Mouse (Mus musculus) testis, postnatal 10 days (tissue): Measurements from ENCODE around the gene Gm20388.
A peak's percentile ranks its signal among the peaks of the same experiment; 100 is the strongest.

Experiments used
- DNase-seq: peaks from one replicate; pipeline ENCODE4 v3.0.0; 2021; ENCODE audit warnings: low spot score

The Gm20388 gene

DNA sequence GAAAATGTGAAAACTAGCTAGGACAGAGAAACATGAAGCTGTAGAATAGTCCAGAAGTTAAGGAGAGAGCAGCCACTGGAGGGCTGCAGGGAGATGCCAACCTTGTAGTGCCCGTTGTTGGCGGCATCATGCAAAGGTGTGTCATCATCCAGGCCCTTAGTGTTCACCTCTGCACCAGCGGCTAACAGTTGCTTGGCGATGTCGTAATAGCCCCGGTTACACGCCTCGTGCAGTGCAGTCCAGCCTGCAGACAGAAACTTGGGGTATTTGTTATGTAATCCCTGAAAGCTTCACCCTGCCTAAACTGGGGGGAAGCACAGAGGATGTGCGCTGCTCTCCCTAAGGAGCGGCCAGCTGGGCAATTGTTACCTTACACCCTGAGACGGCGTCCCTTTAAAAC is 2987.8 kb downstream of the Gm20388 start:
- no peak for DNase-seq

DNA sequence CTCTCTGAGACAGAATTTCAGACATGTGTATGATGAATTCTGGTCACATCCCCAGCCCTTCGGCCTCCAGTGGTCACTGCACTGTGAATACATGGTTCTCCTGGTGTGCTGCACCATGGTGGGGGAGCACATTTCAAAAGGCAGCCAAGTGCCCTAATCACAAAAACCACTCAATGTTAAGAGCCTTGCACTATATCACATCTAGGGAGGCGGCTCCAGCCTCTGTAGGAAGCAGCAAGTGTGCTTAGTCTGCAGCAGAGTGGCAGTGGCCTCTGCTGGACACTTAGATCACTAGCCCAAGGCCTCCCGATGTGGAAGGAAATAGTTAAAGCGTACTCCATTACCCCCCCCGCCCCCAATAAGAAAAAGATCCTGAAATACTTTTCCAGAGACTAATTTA is 2988.4 kb downstream of the Gm20388 start:
- DNase-seq, result no peak

DNA sequence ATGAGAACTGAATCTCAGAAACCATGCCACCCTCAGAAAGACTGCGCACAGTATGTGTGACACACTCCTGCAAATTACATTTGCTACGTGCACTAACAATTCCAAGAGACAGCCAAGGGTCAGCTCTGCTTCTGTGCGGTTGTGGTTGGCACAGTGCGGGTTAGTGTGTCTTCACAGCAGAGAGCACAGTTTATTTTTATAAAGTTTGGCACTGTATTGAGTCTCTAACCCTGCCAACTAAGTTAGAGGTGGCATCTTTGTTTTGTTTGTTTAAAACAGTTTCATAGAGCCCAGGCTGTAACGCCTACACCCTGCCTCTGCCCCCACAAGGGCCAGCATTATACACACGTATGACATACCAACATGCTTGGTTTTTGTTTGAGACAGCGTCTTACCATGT is 2990.8 kb downstream of the Gm20388 start:
- no peak for DNase-seq

DNA sequence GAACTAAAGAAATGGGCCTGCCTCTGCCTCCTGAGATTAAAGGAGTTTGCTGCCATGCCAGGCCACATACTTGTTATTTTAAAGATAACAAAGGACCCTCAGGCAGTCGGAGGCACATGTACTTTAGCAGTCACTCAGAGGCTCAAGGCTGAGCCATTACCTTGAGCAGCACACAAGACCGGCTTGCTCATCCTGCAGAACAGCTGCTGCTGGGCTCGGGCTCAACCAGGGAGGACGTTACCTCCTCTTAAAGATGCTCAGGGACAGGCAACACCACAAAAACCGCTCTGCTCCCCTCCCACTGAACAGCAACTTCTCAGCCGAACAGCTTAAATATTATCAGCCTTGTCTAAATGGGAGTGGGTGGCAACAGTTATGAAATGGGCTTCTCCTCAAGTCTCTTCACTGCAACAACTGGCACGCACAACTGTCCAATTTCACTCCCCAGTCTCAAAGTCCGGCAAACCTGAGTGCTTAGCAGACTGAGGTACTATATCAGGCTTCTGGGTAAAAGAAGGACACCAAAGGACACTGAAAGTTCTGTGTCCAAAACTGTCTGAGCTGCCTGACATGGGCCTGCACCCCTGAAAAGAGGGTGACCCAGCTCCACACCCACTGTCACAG is 2991.4 kb downstream of the Gm20388 start:
- no peak for DNase-seq

GRCm38 (mm10) chr8:122902581-122902980 is 2991.9 kb downstream of the Gm20388 start:
- no peak for DNase-seq

DNA sequence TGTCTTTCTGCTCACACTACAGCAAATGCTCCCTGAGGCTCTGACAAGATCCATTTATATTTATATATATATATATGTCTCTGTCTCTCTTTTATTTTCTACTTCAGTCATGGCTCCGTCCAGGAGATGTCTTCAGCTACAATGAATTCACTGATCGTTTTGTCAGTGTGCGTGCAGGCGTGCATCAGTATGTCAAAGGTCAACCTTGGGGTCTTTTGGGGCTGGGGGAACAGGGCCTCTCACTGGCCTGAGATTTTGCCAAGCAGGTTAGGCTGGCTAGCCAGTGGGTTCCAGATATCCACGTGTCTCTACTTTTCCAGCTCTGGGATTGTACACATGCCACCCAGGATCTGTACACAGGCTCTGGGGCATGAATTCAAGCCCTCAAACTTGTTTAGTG is 2992.4 kb downstream of the Gm20388 start:
- DNase-seq, result no peak

DNA sequence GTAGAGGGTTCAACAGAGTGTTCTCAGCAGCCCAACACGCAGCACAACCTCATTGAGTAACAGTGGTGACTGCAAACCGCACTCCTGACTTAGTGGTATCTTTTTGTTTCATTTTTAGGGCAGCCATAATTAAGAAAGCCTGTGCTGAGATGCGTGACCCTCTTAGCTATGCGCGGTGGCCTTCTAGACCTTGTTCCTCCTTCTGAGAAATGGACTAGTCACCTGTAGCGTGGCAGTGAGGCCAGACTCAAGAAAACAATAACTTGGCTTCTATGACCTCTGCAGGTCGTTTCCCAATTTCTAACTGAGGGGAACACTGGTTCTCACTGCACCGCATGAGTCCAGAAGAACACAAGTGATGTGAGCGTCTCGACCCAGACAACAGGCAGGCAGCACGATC is 2993.9 kb downstream of the Gm20388 start:
- DNase-seq, result no peak

- DNase-seq, result no peak
Observed at GRCm38 (mm10) chr8:122905346-122905745, 2994.7 kb downstream of the Gm20388 start.

- peak; percentile 80 for DNase-seq
Observed at GRCm38 (mm10) chr8:122906463-122907021, 2995.9 kb downstream of the Gm20388 start.

DNA sequence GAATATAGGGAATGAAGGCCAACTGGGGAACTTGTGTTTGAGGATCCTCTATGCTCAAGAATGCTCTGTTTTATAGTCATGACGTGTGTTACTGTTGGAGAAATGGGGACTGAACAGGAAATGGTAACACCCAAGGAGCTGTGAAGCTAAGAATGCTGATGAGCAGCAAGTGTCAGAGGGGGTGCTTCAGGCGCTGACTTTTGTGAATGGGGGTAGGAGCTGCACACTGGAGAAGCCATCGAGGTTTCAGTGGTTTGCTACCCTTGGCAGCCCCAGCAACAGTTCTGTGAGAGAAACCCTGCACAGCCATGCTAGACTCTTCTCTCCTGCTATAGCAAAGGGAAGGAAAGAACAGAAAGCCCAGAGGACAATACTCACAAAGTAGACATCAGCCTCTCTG is 3001.5 kb downstream of the Gm20388 start:
- DNase-seq, result no peak

DNA sequence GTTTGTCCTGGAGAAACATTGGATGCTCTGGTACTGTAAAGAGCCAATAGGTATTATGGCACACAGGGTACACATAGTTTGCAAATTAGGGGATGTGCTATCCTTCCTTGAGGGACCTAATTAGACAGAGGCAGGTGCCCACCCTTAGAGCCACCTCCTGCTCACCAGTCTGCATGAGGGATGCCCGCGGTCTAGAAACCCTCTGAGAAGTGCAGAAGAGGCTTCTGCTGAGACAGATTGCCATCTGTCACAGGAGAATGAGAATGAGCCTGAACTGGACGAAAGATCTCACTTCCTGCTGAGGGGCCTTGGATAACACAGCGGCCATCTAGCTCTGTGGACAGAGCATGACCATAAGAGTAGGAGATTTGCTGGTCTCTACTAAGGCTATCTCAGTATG is 3002.2 kb downstream of the Gm20388 start:
- no peak for DNase-seq

DNA sequence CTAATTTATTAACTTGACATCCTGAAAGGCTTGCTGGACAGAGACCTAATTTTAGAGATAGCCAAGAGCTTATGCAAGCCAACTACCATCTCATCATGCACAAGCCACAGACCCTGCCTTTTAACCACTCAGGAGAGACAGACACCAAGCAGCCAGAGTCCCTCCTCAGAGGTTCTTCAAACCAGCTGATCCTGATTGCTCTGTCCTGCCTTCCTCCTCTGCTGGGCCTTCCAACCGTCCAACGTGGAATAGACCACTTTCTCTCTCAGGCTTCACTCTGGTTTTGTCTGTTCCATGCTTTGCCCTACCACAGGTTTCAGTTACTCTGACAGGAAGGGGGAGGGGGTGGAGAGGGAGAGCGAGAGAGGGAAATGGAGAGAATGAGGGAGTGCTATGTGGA is 3006.1 kb downstream of the Gm20388 start:
- DNase-seq, result no peak

- DNase-seq, result peak; percentile 61
Observed at GRCm38 (mm10) chr8:122917531-122918392, 3007.1 kb downstream of the Gm20388 start.

GRCm38 (mm10) chr8:122918438-122919107 is 3007.9 kb downstream of the Gm20388 start:
- no peak for DNase-seq

- DNase-seq, result no peak
Observed at GRCm38 (mm10) chr8:122920890-122921289, 3010.2 kb downstream of the Gm20388 start.

DNA sequence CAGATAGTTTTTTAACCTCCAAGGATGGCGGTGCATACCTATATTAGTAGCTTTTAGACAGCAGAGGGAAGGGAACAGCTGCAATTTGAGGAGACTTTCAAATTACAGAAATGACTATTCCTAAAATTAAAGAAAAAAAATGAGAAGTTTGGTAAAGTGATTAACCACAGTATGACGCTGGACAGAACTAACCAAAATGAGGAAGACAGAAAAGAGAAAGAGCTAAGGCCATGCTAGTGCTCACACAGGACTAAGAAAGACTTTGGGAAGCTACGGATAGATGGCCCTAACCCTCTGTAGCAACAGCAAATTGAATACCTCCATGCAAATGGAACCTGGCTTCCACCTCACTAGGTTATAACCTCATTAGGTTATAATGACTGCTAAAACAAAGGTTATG is 3012.3 kb downstream of the Gm20388 start:
- no peak for DNase-seq

DNA sequence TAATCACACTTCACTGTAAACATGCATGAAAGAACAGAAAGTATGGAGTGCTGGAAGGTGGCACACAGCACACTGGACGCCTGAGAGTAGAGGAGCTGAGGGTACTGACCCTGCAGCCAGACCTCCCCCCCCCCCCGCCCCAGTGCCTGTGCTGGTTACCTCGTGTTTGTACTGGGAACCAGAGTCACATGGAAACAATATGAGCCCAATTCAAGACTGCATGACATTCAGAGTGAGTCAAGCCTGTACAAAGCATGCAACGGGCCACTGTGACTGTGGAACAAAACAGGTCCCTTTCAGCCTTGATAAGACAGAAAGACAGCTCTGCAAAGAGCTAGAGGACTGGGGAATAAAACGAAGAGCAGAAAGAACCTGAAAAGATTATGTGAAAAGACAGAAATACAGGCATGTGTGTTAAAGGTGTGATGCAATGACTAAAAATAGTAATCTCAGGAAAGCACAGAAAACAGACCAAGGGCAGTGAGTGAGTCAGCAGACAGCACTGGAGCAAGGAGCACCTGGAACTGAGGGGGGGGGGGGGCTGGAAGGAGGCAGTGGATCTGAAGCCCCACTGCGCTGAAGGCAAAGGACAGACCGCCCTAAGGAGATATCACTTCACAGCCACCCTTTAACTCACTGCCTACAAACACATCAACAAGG is 3012.9 kb downstream of the Gm20388 start:
- no peak for DNase-seq

DNA sequence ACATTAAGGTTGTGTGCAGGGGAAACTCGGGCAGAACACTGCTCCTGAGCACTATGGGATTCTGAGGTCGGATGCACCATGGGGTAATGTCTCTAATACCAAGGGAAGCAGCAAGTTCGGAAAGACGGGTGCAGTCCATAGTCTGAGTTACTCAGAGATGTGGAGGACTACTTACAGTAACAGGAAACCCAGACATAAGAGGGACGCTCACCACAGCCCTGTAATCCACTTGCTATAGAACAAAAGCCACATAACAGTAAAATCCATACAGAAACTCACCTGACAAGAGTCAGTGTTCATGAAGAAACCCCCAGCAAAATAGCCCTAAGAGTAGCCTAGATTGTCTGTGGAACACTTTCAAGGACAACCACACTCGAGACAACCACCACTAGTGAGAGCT is 3013.4 kb downstream of the Gm20388 start:
- no peak for DNase-seq

DNA sequence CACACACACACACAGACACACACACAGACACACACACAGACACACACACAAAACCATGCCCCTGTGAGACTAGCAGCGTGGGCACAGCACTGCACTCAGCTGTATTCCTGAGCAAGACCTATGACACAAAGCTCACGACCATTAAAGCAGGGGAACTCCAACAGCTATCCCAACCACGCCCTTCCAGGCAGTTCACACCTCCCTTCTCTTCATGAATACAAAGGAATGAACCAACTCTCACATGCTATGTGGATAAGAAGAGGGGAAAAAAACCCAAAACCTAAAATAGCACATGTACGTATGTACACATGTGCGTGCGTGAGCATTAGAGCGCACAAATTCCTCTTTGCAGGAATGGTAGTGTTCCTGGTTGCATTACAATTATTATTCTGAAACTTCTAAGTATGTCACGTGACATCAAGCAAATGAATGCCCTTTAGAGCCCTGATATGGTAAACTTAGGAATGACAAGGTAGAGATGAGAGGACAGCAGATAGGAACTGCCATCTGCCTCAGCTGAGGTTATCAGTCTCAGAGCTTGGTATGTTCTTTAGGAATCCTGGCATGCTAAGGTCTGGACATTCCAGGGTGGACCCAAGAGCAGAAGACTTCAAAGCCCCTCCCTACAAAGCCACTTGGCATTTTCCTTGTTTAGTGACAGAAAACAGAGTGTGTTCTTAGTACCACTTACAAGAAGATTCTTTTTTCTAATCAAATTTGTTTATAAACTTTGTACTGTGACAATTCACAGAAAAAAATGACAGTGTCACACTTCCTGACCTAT is 3015.5 kb downstream of the Gm20388 start:
- no peak for DNase-seq

DNA sequence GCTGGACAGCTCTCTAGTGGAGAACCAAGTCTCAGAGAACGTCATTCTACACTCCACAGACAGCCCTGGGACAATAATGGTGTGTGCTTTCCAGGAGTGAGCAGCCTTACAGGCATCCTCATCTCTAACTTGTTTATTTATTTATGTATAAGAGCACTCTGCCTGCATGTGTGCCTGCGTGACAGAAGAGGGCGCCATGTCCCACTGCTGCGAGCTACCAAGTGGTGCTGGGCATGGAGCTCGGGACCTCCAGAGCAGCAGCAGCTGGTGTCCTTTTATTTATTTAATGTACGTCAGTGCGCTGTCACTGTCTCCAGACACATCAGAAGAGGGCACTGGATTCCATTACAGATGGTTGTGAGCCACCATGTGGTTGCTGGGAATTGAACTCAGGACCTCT is 3016.1 kb downstream of the Gm20388 start:
- DNase-seq, result no peak

GRCm38 (mm10) chr8:122927841-122928240 is 3017.2 kb downstream of the Gm20388 start:
- DNase-seq, result no peak
